Mouse (Mus musculus) ES-E14 (cell line): ENCODE results near the gene Tbc1d17.

Experiments used
- MAFK ChIP-seq: IDR thresholded peaks from 2 replicates; pipeline ENCODE4 v1.6.1; 2014; ENCODE audit warnings: mild to moderate bottlenecking, low read depth, low read length, inconsistent platforms; ENCODE audit not compliant: insufficient read depth
- ZC3H11A ChIP-seq: IDR thresholded peaks from 2 replicates; pipeline ENCODE4 v1.6.1; 2012; ENCODE audit warnings: low read depth, mild to moderate bottlenecking, inconsistent platforms, low read length, borderline replicate concordance

DNA sequence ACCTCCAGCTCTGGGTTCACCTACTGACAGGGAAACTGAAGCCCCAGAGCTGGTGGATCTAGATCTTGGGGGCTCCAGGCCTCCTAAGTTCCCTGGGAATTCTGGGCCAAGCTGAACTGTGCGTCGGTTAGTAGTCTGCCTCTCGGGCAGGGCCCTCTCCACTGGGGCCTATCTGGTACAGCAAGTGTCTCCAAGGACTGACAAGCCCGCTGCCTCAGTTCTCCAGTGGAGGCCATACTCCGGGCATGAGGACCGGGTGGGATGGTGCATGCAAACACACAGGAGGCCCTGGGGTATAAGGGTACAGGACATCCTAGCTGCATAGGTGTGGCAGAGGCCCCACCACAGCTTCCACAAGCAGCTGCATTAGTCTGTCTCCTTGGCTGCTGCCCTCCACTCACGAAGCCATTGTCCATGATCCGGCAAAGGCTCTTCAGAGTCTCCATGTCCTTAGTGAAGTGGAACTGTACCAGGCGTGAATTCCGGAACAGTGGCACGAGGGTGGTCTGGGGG lies 15.2 kb upstream of the Tbc1d17 start:
- TF ChIP-seq ZC3H11A (no peak), MAFK (no peak)
